8 mouse cellular contexts compared by ENCODE assay signal in genomic region chr1:65185524-65186205, GRCm38 (mm10). TPM values are rescaled to one million over a fixed set of nuclear protein-coding genes. Genes with fewer than 3 reads are reported as not detected.
DNase-seq lines count a peak whose midpoint lies in the region; ATAC-seq lines count a peak whose summit lies in the region.

No protein-coding gene starts in this region.

- peak; percentile 18 for DNase-seq in cerebellum, adult 11-12 months
- no peak for DNase-seq in cerebellum, postnatal 4 days (ENCODE audit: low spot score in 2 of 2)
- peak; percentile 56 for DNase-seq in 416B (ENCODE audit: low read depth)
- peak; percentile 7 for DNase-seq in embryonic facial prominence, embryonic 11.5 days (ENCODE audit: low spot score)
- peak; percentile 3 for DNase-seq in lung, postnatal 25 days (ENCODE audit: low spot score)
- DNase-seq in MN1 (ENCODE audit: low spot score): no peak
- no peak for DNase-seq in testis, postnatal 10 days (ENCODE audit: low spot score)

- no peak overlapping the region for H3K27ac ChIP-seq in embryonic facial prominence, embryonic 11.5 days (replicated peaks; ENCODE audit: low read depth, low read length)
- H3K27ac ChIP-seq in hindbrain, embryonic 16.5 days (ENCODE audit: low read depth, low read length): peak overlapping the region; percentile 79

- peak; percentile 1; the same call in 1 of the 2 replicates for ATAC-seq in embryonic facial prominence, embryonic 11.5 days (replicated peaks; ENCODE audit: insufficient number of reproducible peaks, low FRiP score, low TSS enrichment, low read depth)
- no peak for ATAC-seq in hindbrain, embryonic 16.5 days

- no peaks in the 10 kb centered on the region for H3K27me3 ChIP-seq in embryonic facial prominence, embryonic 11.5 days (ENCODE audit: control insufficient read depth, insufficient read depth, low read length)
- H3K27me3 ChIP-seq in hindbrain, embryonic 16.5 days (replicated peaks; ENCODE audit: control insufficient read depth, insufficient read depth, low read length): no peaks in the 10 kb centered on the region

- 25% methylated on average over 12 of the region's 12 CpGs for WGBS in embryonic facial prominence, embryonic 11.5 days
- WGBS in hindbrain, embryonic 16.5 days: 25% methylated on average over 12 of the region's 12 CpGs

- H3K36me3 ChIP-seq in embryonic facial prominence, embryonic 11.5 days (replicated peaks; ENCODE audit: control insufficient read depth, insufficient read depth, low read depth, low read length): no peaks in the 10 kb centered on the region
- H3K36me3 ChIP-seq in hindbrain, embryonic 16.5 days (ENCODE audit: control insufficient read depth, insufficient read depth, low read length): no peaks in the 10 kb centered on the region

- H3K4me3 ChIP-seq in embryonic facial prominence, embryonic 11.5 days (ENCODE audit: low read depth, low read length): peak overlapping the region; percentile 88
- peak overlapping the region; percentile 98 for H3K4me3 ChIP-seq in hindbrain, embryonic 16.5 days (ENCODE audit: low read length)

- H3K9ac ChIP-seq in embryonic facial prominence, embryonic 11.5 days (replicated peaks; ENCODE audit: low read length): peak overlapping the region; percentile 61
- H3K9ac ChIP-seq in hindbrain, embryonic 16.5 days (ENCODE audit: low read depth, low read length): peak overlapping the region; percentile 67

- peak overlapping the region; percentile 55 for H3K4me2 ChIP-seq in embryonic facial prominence, embryonic 11.5 days (ENCODE audit: low read depth, low read length)
- H3K4me2 ChIP-seq in hindbrain, embryonic 16.5 days (ENCODE audit: low read length): peak overlapping the region; percentile 82

- H3K9me3 ChIP-seq in embryonic facial prominence, embryonic 11.5 days (replicated peaks; ENCODE audit: control insufficient read depth, low read length): no peaks in the 10 kb centered on the region
- no peaks in the 10 kb centered on the region for H3K9me3 ChIP-seq in hindbrain, embryonic 16.5 days (ENCODE audit: control insufficient read depth, low read length)

- H3K4me1 ChIP-seq in embryonic facial prominence, embryonic 11.5 days (ENCODE audit: control insufficient read depth, insufficient read depth, low read length): no peaks in the 10 kb centered on the region
- H3K4me1 ChIP-seq in hindbrain, embryonic 16.5 days (ENCODE audit: control insufficient read depth, insufficient read depth, low read depth, low read length): peaks cover 12% of the 10 kb centered on the region

RNA-seq across cellular contexts. Expression of gene Idh1, which starts 0.6 kb away (rescaled TPM):
- 260 and 262 TPM in 2 replicates for polyA plus RNA-seq in embryonic facial prominence, embryonic 11.5 days (2014; fragmentation: Nextera tagmentation; extraction: Ambion mirVana)
- 484 and 497 TPM in 2 replicates for polyA plus RNA-seq in hindbrain, embryonic 16.5 days (2015; fragmentation: Nextera tagmentation; extraction: Ambion mirVana)

RNA-seq across cellular contexts. Expression of gene Pikfyve, which starts 0.8 kb away (rescaled TPM):
- 14.8 and 17.3 TPM in 2 replicates for polyA plus RNA-seq in embryonic facial prominence, embryonic 11.5 days (2014; fragmentation: Nextera tagmentation; extraction: Ambion mirVana)
- polyA plus RNA-seq in hindbrain, embryonic 16.5 days (2015; fragmentation: Nextera tagmentation; extraction: Ambion mirVana): 9.5 and 10.4 TPM in 2 replicates

Comparison
In these comparisons a context has a peak if more than half of its experiments do, and no peak if none do; other contexts are left out.
1. DNase-seq: peak in cerebellum, adult 11-12 months (single experiment), 416B (single experiment), embryonic facial prominence, embryonic 11.5 days (single experiment) and lung, postnatal 25 days (single experiment); none in cerebellum, postnatal 4 days (0 of 2), MN1 (single experiment) and testis, postnatal 10 days (single experiment).